Mouse (Mus musculus): Measurements from ENCODE around the gene Dync1li1. TPM values are rescaled to one million over a fixed set of nuclear protein-coding genes. Genes with fewer than 3 reads are reported as not detected.
"Not testable (repeated sequence)": the region's sequence is repeated elsewhere in the genome, so short reads cannot be mapped to it uniquely, and the experiment has no call there.

Dync1li1 gene
- 100 to 1,000 TPM in 1 of 2 experiments, 10 to 100 TPM in 1; 93.4 to 102 TPM for total RNA-seq (2021)

GRCm38 (mm10) chr9:114688252-114688952 is at the start of gene Dync1li1:
Dync1li1 (plus strand) TSS chr9:114688790.
- DNase-seq: peak; percentile 96 to 97

GRCm38 (mm10) chr9:114639186-114639748 is 49.3 kb upstream of the Dync1li1 start:
- DNase-seq: no peak

GRCm38 (mm10) chr9:114639839-114640646 is 48.5 kb upstream of the Dync1li1 start, which contains the start of gene Cnot10:
Cnot10 (minus strand) TSS chr9:114640184.
- peak; percentile 95 to 96 for DNase-seq

DNA sequence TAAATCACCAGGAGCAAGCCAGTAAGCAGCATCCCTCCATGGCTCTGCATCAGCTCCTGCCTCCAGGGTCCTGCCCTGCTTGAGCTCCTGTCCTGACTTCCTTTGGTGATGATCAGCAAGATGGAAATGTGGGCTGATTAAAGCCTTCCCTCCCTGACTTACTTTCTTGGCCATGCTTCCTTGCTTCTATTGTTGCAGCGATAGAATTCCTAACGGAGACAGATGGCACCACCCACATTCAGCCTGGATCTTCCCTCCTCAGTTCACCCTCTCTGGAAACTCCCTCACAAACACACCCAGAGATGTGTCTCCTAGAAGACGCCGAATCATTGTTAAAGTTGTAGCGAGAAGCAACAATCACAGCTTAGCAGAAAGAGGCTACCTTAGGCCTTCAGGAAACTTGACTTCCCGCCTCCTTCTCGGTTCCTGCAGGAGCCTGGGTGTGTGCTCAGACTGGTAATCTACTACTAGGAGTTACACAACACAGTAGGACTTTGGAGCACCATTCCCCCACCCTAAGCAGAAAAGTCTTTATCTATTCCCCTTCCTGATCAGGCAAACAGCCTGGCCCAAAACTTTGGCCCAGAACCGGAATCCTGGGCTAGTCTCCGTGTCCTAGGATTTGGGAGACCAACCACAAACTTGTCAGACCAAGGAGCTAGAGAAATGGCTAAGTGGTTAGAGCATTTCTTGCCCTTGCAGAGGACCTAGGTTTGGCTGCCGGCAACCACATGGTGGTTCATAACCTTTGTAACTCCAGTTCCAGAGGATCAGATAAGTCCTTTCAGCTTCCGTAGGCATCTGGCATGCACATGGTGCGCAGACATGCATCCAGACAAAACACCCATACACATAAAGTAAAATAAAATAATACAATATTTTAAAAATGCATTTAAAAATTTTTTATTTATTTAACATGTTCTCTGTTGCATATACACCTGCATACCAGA is 41.8 kb upstream of the Dync1li1 start:
- peak; percentile 69 to 70 for DNase-seq

DNA sequence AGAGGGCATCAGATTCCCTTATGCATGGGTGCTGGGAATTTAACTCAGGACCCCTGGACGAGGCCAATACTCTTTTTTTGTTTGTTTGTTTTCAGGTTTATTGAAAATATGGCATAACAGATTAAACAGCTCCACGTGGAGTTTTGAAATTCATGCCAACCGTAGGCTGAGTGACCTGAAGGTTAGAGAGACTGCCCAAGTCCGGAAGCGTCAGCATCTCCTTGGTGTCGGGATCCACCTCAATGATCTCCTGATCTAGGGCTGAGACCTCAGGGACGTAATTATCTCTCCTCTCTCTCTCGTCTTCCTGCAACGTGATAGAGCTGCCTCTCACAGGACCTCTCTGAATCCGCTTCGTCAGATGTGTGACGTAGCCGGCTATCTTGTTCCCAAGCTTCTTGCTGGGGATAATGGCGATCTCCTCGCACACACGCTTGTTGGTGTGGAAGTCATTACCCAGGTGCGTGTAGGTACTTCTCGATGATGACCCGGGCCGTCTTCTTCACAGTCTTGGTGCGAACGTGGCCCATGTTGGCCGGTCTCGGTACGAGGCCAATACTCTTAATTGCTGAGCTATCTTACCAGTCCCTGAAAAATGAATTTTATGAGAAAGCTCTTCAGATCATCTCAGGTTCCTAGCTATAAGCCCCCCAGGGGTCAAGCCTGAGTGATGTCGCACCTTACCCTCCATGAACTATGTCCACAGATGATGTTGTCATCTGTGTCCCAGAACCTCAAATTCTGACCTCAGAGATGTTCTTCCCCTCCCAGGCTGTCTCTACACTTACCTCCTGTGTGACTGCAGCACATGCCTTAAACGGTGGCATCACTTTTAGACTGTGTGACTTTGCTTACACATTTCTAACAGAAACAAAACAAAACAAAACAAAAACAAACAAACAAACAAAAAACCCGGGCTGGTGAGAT is 40.8 kb upstream of the Dync1li1 start:
- no peak for DNase-seq

GRCm38 (mm10) chr9:114648472-114648871 is 40.1 kb upstream of the Dync1li1 start:
- not testable (repeated sequence) for DNase-seq

DNA sequence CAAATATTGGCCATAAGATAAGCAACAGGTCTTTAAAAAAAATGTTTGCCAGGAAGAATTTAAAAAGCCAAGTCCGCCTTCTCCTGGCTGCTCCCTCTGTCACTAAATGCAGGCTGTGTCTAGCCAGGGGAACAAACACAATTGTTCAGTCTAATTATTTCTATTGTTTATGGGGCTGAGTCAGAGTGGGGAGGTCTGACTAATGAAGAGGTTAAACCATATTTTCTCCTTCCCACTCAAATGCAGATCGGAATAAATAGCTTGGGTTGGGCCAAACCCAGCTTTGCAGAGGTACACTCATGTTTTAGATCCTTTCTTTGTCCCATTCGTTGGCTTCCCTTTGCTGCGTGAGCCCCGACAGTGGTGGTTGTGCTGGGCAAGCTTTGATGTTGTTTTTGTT is 39.2 kb upstream of the Dync1li1 start:
- no peak for DNase-seq

- DNase-seq: no peak
Observed at GRCm38 (mm10) chr9:114650938-114651634, 37.5 kb upstream of the Dync1li1 start.

DNA sequence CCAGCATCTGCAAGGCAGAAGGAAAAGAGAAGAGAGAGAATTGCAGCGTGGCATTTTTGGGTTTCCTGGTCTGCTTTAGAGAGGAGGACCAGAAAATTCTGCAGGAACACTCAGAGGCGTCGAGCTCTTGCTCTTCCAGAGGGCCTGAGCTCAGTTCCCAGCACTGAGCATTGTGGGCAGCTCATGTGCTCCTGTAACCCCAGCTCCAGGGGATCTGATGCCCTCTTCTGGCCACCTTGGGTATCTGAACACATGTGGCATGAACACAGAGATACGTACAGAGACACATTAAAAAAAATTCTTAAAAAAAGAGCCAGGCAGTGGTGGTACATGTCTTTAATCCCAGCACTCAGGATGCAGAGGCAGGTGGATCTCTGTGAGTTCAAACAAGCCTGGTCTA is 33.2 kb upstream of the Dync1li1 start:
- DNase-seq: no peak

DNA sequence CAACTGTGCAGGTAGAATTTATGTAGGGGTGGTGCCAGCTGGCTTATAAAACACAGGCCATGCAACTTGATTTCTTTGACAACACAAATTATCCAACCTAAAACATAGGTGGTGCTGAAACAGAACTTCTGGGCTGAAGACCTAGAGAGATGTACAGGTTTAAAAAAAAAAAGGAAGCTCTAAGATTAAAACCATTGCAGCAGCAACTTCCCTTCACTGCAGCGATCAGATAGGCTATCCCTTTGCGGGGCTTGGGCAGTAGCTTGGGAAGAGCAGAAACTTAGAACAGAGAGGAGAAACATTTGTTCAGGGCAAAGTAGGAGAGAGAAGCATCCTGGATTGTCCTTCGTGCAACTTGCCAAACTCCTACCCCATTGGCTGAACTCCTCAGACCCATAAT is 31.9 kb upstream of the Dync1li1 start:
- DNase-seq: no peak

DNA sequence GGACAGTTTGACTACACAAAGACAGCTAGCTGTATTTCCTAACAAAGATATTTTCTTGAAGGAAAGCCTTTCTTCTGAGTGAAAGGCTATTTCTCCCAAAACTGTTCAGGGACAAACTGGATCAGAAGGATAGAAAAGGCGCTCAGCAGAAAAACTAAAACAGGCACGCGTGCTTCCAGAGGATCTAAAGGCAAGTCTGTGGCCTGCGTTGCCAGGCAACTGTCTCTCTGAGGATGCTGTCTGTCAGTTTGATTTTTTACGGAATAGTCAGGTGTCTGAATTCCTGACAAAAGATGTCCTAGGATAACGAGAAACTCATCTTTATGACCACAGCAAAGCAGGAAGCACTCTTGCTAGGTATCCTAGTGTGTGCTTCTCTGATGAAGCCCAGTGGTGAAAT is 28.1 kb upstream of the Dync1li1 start:
- DNase-seq: no peak

DNA sequence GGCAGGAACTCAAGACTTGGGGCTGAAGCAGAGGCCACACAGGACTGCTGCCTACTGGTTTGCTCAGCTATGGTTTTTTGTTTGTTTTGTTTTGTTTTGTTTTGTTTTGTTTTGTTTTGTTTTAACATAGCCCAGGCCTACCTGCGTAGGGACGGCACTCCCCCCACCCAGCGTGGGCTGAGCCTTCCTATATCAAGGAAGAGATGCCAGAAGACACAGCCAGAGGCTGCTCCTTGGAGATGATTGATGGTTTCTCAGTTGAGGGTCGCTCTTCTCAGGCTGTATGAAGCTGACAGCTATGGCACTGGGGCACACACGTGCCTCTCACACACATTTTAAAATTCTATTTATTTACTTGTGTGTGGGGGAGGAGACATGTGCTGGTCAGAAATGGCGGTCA is 27.6 kb upstream of the Dync1li1 start:
- no peak for DNase-seq

DNA sequence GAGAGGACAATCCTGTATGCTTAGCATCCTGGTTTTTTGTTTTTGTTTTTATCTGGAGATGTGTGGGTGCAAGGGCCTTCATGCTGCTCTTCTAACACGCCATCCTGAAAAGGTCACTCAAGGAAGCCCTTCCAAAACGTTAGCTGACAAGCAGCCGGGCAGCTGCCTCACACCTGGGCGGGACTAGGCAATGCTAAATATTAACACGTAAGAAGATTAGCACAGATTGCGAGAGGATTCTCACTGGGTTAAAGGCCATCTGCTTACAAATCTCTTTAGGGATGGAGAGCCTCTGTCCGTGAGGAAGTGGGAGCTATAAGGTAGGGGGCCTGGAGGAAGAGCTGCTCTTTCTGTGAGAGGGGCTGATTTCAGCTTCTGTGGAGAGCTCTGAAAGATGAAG is 26.6 kb upstream of the Dync1li1 start:
- no peak for DNase-seq

- DNase-seq: no peak
Observed at GRCm38 (mm10) chr9:114663782-114664181, 24.8 kb upstream of the Dync1li1 start.

DNA sequence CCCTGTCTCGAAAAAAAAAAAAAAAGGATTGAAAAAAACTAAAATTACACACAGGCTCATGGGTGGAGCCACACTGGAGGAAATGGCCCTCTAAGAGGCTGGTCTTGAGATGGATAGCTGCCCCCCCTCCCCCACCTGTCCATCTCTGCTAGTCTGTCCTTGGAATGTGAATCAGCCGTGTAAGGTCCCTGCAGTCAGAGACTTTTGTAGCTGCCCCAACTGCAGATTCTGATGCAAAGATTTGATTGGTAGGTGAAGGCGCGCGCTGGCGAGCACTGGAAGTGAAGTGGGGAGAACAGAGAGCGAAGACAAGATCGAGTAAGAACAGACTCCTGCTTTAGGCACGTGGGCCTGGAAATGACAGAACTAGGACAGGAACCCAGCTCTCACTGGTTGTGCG is 21.7 kb upstream of the Dync1li1 start:
- DNase-seq: no peak

GRCm38 (mm10) chr9:114668047-114668446 is 20.5 kb upstream of the Dync1li1 start:
- no peak for DNase-seq

- no peak for DNase-seq
Observed at GRCm38 (mm10) chr9:114669011-114669410, 19.6 kb upstream of the Dync1li1 start.

- DNase-seq: no peak
Observed at GRCm38 (mm10) chr9:114671946-114672345, 16.6 kb upstream of the Dync1li1 start.

DNA sequence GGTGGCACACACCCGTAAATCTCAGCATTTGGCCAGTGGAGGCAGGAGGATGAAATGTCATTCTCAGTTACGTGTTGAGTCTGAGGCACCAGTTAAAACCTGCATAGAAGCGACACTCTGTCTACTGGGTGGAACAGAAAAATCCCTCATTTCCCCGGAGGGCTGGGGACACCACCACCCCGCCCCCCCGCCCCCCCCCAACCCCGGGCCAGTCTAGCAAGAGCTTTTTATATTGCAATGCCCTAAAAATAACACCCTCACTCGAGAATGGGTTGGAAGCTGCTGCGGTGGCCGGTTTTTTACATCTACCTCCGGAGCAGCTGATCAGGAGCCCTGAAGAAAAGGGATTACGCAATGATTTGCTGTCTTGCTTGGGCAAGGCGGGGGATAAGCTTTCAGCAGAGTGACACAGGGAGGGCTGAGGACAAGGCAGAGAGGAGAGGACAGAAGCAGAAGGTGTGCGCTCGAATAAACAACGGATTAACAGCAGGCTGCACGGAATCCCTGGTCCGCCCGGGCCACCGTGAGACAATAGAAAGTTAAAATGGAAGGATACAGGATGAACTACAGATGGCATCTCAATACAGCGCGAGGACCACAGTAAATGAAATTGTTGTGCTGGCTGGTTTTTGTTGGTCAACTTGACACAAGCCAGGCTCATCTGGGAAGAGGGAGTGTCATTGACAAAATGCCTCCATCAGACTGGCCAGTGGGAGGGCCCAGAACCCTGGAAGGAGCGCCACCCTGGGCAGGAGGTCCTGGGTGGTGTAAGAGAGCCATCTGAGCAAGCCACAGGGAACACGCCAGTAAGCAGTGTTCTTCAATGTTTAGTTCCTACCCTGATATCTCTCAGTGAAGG is 15.7 kb upstream of the Dync1li1 start:
- peak in 1 of 2 experiments; percentile 27 for DNase-seq

Data from layer of hippocampus, postnatal 36 days (tissue).